Mouse (Mus musculus): Measurements from ENCODE around the gene Glipr2.

Glipr2 gene

DNA sequence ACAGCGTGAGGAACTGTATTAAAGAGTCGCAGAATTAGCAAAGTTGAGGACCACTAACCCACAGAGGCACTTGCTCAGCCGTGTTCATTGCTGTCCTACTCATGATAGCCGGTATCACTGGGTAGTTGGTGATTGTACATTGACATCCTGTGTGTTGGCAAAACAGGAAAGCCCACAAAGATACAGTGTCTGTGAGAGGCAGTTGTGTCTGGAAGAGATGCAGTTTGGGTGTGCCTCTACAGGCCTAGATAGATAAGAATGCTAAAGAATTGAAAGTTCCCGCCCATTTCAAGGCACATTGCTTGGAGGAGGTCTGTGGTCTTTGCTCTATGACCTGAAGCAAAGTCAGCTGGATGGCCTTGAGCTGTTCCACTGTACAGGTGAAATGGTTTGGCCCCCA, 46.9 kb downstream of the Glipr2 start, which contains the start of gene Clta:
Gene Clta (plus strand): TSS at position 327 of the 400 bp plus-strand sequence.
- in situ Hi-C loops (cut with MboI, MseI): no loop called here

DNA sequence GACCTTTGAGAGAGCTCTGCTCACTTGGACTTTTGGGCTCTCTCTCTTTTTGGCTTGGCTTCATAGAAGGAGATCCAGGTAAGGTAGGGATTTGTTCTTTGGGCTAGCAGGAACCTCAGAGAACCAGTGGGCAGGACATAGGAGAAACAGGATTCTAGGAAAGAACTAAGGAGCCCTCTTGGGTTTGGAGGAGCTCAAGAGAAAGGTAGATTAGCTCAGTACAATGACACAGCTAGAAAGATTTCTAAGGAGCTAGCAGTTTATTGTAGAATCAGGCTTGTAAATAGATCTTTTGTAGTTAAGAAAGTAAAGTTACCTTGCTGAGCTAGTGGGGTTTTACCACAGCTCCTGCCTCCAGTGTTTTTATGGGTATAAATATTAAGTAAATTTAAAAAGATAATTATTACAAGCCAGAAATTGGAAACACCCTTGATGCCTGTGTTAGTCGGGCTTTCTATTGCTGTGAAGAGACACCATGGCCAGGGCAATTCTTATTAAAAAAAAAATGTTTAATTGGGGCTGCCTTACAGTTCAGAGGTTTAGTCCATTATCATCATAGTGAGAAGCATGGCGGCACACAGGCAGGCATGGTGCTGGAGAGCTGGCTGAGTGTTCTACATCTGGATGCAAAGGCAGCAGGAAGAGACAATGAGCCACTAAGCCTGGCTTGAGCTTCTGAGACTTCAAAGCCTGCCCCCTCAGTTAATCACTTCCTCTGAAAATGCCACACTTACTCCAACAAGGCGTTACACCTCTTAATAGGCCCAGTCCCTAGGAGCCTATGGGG, 47.6 kb downstream of the Glipr2 start:
- in situ Hi-C loops (cut with MboI, MseI): no loop called here

DNA sequence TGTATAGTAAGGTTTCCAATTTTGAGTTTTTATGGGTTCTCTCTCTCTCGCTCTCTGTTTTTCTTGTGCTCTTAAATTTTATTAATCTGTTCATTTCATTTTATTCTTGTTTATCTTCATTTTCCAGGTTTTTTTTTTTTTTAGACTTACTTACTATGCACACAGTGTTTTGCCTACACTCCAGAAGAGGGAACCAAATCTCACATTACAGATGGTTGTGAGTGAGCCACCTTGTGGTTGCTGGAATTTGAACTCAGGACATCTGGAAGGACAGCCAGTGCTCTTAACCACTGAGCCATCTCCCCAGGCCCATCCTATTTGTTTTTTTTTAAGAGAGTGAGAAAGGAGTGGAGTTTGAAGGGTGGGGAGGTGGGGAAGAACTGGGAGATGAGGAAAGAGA, 53.0 kb downstream of the Glipr2 start:
- in situ Hi-C loops (cut with MboI, MseI): no loop called here

DNA sequence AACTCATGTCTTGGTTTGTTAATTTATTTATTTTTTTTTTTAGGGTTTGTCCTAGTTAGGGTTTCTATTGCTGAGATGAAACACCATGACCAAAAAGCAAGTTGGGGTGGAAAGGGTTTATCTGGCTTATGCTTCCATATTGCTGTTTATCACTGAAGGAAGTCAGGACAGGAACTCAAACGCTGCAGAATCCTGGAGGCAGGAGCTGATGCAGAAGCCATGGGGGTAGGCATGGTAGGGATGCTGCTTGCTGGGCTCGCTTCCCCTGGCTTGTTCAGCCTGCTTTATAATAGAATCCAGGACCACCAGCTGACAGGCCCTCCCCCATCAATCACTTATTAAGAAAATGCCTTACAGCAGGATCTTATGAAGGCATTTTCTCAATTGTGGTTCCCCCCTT, 53.7 kb downstream of the Glipr2 start:
- in situ Hi-C loops (cut with MboI, MseI): no loop called here

DNA sequence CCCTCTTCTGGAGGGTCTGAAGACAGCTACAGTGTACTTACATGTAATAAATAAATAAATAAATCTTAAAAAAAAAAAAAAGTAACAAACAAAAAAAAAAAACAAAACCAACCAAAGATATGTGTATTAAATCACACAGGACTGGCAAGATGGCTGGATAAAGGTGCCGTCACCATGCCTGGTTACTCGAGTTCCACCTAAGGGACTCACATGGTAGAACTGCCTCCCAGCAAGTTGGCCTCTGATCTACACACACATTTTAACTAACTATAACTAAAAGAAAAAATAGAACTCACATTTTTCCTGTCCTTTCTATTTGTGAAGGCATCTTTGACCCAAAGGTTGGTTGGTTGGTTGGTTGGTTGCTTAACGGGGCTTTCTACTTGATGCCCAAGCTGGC, 54.6 kb downstream of the Glipr2 start:
- in situ Hi-C loops (cut with MboI, MseI): no loop called here

DNA sequence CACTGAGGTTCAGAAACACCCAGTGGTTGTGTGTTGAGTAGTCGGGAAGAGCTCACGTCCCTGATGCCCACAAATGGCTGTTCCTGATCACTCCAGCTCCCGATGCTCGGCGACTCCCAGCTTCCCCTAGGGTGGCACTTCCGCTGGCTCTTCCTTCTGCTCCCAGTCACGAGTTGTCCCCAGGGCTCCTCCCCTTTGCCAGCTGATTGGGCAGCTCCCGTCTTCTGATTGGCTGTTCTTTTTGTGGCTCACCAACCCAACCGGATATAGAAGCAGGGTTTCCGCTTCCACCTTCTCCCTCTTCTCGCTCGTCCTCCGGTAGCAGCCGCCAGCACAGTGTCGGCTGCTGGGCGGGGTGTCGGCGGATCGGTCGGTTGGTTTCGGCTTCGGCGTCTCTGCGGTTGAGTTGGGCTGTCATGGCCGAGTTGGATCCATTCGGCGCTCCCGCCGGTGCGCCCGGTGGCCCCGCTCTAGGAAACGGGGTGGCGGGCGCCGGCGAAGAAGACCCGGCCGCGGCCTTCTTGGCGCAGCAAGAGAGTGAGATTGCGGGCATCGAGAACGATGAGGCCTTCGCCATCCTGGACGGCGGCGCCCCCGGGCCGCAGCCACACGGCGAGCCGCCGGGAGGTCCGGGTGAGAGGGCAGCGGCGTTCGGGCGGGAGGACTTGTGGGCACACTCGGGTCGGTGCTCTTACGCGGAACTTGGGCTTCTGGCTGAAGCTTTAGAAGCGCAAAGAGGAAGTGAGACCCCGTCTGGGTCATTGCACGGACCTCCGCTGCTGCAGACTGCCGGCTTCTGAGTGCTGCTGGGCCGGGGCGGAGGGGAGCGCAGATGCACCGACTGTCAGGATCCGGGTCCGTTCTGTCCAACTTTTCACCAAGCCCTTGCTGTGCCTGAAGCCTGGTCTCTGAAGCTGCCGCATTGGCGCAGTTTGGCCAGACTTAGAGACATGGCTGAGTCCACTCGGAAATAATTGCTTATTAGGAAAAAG, 55.5 kb downstream of the Glipr2 start:
- in situ Hi-C loops (cut with MboI, MseI): no loop called here

DNA sequence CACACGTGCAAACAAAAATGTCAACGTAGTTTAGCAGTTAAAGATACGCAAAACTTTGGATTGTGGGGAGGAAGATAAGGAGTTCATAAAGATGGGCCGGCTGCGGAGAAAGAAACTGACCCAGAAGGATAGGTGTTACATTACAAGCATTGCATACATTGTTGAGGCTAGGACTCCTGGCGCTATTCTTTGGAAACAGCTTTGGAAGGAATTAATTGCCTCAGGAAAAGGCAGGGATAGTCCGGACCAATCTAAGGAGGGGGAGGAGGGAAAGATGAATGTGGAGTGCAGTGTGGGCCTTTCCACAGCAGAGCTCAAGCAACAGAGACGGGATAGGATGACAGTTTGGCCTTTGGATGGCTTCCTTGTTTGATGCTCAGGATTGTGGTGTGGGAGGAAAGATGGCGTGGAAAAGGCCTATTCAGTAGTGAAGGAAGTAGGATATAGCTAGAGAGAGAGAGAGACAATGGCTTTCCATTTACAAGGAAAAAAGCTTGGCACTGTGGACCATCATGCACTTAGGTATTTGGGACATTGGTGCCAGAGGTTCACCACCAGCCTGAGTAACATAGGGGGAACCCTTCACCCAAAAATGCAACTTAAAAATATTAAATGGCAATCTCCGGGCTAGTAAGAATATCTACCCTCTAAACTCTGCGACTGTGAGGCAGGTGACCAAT, 56.3 kb downstream of the Glipr2 start:
- in situ Hi-C loops (cut with MboI, MseI): no loop called here

DNA sequence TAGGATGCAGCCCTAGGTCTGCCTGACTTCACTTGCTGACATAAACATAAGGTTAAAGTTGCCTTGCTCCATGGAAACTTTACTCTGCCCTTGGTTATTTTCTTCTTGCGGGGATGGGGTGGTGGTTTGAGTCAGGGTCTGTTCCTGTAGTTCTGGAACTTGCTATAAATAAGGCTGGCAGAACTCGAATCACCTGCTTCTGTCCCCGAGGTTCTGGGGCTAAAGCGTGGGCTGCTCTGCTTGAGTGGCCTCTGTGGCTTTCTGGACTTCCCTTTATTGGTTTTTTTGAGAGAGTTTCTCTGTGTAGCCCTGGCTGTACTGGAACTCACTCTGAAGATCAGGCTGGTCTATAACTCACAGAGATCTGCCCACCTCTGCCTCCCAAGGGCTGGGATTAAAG, 58.9 kb downstream of the Glipr2 start:
- in situ Hi-C loops (cut with MboI, MseI): no loop called here

DNA sequence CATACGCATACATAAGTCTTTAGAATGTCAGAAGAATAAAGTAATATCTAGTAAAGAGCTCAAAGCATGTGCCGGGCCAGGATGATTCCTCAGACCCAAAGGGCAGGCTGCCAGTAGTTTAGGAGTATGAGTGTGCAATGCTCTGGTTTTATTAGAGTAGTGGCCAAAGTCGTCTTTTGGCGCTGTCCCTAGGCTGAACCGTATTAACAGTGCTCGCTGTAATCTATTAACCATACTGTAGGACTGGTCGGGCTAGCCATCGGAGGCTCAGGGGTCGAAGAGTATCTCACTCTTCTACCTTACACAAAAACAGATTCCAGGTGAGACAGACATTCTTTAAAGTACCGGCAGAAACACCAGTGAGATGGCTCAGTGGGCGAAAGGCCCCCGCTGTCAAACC, 59.6 kb downstream of the Glipr2 start:
- in situ Hi-C loops (cut with MboI, MseI): no loop called here

DNA sequence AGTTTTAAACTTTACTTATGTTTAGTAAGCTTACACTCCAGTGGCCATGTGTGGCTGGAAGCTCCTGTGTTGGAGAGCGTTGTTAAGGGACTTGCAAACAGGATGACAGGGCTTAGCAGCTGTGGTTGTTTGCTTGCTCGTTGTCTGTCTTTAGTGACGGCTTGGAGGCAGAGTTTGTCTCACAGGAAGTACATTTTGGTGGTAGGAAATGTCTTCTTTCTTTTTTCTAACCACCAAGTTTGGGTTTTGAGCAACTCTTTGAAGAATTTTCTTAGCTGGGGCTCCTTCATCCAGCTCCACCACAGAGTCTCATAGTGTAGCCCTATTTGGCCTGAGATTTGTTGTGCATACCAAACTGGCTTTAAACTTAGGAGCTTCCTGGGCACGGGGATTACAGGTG, 65.1 kb downstream of the Glipr2 start:
- in situ Hi-C loops (cut with MboI, MseI): no loop called here

DNA sequence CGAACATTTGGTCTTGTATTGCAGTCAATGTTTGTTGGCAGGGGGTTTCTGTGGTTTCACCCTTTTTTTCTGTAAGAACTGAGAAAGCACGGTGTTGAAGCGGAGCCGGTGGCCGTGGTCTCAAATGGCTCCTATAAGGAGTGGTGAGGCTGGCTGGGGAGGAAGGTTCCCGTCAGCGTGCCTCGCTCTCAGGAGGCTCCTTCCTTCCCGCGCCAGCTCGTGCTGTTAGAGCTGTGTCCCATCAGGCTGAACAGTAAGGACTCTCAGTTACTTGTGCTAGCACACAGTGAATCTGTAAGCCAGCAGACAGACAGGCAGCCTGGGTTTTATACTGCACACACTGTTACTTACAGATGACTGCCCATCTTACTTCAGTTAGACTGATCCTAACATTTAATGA, 65.6 kb downstream of the Glipr2 start:
- in situ Hi-C loops (cut with MboI, MseI): no loop called here

DNA sequence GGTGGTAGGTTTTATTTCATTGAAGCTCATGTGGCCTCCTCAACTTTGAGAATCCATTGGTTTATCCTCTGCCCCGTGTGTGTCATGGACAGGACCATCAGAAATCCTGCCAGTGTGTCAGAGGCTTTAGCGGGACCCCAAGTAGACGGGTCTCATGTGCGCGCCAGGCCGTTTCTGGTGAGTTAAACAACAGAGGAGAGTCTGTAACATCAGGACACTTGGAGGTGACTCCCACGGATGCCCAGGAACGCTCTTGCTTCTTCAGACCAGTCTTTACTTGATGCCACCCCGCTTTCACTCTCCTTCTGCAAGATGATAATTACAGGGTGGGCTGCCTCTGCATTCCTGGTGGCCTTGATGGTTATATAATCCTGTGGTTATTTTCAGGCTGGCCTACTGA, 66.5 kb downstream of the Glipr2 start:
- in situ Hi-C loops (cut with MboI, MseI): no loop called here

DNA sequence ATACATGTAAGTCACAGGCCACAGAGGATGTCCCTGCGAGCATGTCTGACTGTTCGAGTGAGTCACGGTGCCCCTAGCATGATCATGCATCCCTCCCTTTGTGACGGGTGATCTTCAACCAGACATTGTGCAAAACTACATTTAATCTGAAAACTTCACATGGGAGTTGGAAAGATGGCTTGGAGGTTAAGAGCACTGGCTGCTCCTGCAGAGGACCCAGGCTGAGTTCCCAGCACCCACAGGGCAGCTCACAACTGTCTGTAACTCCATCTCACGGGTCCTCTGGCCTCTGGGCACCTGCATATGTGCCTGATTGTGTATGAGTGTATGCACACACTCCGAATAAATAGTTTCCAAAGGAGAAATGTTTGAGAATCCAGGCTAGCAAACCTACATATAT, 67.0 kb downstream of the Glipr2 start:
- in situ Hi-C loops (cut with MboI, MseI): no loop called here

DNA sequence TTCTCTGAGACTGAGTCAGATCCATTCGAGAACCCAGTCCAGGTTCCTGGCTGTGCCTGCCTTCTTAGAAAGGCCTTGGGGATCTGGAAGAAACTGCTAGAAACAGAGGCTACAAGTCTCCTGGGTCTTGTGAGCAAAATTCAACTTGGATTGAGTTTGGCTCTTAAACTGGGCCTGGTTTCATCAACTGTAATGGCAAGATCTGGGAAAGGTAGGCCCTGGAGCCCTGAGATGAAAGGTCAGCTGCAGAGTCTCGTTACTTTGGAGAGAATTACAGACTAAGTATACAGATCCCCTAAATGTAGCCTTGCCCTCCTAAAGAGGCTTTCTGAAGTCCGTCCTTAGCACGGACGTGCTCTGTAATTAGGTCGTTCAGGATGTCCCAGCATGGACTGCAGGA, 68.4 kb downstream of the Glipr2 start:
- in situ Hi-C loops (cut with MboI, MseI): no loop called here
